Mouse (Mus musculus) left cerebral cortex, adult 11 months (tissue): ENCODE measurements around the gene Mis18a.

ENCODE experiments used
- DNase-seq: peaks from one replicate; pipeline ENCODE4 v3.0.0; 2022; ENCODE audit warnings: low spot score

Gene Mis18a

DNA sequence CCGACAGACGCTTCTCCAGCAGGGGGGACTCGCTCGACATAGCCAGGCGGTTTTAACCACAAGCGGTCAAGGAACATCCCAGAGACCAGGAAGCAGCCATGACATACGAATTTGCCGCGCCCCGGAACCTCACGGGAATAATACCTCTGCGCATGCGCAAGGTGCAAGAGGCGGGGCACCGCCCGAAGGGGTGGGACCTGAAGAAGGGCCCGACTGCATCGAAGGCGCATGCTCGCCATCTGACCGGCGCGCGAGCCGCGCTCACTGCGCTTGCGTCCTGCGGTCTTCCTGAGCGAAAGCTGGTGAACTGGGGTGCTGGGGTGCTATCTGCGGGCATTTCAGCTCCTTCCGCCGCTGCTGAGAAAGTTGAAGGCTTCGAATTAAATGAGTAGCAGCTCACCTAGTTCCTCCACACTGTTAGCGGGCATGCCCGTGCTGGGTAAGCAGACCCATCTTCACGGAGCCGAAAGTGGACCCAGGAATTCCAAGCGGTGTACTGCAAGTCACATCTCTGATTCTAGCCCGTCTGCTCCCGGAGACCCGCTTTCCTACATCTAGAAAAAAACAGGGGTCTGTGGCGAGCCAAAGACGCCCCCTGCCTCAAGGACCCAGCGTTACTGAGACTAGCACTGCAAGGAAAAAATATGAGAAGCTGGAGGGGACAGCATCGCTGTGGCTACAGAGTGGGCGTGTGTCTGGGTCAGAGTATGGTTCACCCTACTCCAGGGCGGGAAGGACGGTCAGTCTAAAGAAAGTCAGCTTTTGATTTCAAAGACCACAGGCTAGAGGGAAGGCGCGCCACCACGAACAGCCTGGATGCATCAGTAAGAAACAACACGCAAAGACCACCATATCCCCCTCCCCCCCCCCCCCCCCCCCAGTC lies at the start of gene Mis18a:
Mis18a (minus strand) TSS at position 172 of the 883 bp plus-strand sequence.
- peak; percentile 92 for DNase-seq

DNA sequence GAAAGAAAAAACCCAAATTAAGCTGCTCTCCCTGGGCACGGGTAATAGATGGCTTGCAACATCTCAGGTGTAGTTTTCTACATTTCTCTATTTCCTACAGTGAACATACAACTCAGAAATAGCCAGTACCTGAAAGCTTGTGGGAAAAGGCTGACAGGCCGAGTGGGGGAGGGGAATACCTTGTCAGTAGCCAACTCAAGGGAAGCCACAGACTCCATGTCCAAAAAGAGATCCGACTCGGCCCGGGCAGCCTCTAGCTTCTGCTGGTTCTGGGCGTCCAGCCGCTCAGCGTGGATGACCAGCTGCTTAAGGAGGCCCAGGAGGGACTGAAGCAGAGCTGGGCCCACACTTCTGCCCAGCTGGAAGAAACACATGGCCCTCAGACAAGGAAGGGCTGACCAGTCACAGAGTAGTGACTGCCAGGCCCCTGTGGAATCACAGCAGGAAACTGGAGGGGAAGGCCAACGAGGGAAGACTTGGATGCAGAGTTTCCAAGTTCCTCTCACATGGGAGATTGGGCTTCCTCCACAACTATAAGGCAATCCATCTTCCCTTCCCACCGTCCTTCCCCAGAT lies 48.8 kb upstream of the Mis18a start:
- DNase-seq = no peak

DNA sequence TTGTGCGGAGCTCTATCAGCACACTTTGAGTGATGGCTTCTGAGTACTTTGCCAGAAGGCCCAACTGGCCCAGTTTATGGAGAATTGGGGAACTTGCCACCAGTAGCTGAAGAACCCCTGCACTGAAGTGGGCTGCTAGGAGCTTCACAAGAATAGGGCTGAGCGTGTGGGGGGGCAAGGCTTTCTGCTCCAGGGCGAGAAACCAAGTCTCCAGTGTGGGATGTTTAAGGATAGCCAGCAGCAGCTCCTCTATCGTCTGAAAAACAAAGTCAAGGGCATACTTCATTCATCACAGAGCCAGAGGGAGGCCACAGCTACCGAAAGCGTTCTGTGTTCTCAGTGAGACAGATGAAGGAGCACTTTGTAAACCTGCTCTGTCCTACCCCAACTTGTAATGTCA lies 47.4 kb upstream of the Mis18a start:
- no peak for DNase-seq

DNA sequence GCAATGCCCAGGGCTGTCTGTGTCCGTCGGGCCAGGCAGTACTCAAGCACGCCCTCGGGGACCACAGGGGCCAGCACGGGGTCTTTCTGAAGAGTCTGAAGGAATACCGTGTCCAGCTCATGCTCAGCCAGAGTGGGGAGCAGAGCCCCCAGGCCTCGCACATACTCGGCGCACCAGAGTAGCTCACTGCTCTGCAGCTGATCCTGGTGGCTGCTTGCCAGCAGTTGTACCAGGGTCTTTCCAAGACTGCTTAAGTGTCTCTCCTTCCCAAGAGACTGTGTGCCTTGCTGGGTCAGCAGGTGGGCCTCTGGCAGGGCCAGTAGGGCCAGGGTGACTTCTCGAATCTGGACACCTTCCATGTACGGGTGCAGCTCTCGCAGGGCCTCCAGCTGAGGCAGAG lies 47.0 kb upstream of the Mis18a start:
- no peak for DNase-seq

DNA sequence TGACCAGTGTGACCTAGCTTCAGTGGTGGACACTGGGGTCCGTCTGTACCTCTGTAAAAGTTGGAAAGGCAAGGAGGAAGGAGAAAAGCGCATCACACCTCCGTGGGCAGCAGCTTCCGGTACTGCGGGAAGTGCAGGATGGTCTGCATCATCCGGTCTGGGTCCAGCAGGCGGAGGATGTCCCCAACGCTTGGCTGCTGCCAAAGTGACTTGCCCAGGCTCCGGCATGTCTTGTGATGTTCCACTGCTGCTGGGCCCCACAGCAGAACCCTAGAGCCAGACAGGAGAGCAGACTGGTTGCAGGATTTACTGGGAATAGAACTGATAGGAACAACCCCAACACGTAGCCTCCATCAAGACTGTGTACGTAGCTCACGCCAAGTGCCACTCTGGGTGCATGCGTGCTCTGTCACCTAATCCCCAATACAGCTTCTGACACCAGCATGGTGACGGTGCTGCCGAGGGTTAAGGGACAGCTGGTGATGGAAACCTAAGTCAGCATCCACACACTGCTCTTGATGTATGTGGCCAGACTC lies 39.8 kb upstream of the Mis18a start:
- DNase-seq = no peak

DNA sequence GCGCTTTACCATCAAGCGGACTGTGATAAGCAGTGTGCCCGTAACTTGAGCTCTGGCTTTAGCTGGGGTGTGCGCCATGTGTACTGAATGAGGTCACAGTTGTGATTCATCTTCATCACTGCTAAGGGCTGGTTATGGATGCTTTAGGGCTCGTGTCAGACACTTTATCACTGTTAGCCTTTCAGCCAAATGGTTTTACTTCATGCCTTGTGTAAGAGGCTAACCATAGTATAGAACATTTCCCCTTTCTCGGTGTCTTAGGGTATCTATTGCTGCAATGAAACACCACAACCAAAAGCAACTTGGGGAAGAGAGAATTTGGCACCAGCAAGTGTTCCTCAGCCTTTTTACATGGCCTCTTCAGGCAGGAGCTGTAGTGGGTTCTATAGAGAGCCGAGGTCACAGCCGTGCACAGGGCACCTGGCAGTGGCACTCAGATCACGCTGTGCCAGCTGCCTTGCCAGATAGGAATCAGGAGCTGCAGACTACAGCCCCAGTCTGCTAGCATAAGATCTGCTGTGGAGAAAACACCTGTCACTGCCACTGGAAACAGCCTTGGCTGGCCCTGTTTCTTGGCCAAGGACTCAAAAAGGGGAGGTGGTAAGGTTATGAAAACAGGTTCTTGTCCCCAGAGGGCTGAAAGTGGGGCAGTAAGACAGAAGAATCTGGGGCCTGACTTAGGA lies 38.1 kb upstream of the Mis18a start:
- DNase-seq = no peak

DNA sequence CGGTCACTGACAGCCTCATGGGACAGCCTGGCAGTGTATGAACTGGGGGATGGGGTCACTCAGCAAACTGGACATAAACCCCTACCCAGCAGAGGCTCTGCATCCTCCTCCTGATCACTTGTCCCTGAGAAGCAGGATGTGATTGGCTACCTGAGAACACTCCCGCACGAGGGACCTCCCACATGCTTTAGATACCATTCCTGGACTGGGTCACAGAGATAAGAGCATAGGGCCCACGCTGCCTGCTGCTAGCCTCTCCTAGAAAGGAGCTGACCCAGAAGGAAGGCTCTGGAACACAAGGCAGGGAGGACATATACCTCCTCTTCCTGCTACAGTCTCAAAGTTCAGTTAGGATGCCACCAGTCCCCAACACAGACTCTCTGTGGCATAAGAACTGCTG lies 33.3 kb upstream of the Mis18a start:
- no peak for DNase-seq

DNA sequence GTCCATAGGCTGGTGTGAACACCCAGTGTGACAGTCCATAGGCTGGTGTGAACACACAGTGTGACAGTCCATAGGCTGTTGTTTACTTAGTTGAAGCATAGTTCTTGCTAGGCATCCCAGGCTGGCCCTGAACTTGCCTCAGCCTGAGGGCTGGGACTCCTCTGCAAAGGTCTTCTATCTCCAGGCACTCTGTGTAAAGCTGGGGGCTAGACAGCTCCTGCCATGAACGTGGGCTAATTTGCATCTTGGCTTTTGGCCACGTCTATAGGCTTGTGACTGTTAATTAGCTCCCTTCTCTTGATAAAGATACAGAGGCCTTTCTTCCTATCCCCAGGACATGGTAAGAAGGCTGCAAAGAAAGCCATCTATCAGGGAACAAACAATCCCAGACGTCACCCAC lies 32.1 kb upstream of the Mis18a start:
- no peak for DNase-seq

DNA sequence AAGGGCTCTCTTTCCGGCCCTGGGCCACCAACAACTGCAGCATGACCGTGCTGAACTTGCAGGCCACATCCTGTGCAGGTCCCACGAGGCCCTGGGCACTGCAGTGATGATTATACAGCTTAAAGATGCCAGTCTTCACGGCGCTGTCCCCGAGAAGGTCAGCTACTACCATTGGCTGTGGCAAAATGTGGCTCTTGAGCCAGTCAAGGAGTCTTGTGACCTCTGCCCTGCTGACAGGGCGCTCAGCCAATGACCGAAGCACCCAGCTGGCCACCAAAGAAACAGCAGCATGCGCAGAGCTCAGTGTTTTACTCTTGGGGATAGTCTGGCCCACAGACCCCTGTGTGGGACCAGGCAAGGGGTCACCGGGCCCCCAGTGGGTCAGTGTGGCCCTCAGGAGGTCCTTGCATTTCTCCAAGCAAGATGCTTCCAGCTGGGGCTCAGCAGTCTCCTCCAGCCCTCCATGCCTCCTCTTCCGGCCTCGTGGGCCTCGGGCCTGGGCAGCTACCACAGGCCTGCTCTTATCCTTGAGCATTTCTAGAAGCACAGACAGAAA lies 26.3 kb upstream of the Mis18a start:
- DNase-seq = no peak

DNA sequence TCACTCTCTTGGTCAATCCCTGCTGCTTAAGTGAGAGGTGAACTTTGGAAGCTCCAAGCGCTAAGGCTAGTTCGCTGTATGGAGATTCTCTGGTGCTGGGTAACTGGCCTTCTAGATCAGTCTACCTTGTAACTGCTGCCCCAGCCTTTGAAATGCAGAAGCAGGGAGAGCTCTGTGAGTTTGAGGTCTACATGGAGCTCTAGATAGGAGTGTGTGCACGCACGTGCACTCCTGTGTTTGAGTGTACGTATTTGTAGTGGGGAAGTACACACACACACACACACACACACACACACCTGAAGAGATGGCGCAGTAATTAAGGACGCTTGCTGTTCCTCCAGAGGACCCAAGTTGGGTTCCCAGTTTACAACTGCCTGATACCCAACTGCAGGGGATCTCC lies 21.0 kb upstream of the Mis18a start:
- DNase-seq = no peak

DNA sequence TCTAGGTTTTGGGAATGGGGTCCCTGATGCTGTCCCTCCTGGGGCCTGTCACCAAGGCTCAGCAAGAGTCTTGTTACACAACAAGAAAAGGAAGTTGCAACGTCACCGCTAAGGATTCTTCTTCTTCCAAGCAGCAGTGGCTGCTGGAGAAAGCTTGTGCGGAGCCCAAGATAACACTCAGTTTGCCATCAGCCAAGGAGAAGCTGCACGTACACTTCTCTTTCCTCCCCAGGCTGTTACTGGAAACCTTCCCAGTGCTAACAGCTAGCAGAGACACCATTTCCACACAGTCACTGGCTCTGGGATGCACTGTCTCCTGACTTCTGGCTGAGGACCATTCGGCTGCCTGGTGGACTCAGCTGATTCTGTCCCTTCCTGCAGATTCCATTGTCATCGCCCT lies 19.9 kb upstream of the Mis18a start:
- no peak for DNase-seq

DNA sequence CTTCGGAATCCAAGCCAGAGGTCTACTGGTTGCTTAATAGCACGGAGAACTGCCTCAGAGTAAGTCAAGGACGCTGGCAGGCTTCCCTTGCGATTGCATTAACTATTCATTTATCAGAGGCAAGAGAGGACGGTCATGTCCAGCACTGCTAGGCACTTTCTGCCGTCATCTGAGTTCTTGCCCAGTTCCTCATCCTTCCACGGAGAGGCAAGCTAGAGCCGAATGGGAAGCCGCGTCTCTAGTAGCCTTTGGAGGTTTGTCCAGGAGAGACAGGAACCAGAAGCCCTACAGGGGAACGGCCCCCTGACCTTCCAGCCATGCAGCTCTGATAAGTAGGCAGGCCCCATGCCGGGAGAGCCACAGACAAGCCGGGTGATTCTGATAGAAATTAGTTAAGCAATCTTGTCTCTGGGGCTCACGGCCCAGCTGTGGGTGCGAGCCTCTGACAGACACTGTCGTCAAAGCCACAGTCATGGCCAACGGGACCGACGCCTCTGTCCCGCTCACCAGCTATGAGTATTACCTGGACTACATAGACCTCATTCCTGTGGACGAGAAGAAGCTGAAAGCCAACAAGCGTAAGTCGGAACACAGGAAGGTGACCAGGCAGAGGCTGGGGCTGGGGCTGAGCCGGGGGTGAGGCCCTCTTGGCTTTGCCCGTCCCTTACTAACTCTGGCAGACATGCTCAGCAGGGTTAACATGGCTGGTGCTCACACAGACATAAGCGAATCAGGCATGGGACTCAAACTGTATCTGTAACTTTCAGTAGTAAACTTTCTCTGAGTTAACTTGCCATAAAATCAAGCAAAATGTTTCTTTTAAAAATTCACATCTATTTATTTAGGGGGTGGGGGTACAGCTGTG lies 11.1 kb upstream of the Mis18a start, which contains the start of gene Mrap:
Mrap (plus strand) TSS at position 116 of the 865 bp plus-strand sequence.
- DNase-seq = no peak

DNA sequence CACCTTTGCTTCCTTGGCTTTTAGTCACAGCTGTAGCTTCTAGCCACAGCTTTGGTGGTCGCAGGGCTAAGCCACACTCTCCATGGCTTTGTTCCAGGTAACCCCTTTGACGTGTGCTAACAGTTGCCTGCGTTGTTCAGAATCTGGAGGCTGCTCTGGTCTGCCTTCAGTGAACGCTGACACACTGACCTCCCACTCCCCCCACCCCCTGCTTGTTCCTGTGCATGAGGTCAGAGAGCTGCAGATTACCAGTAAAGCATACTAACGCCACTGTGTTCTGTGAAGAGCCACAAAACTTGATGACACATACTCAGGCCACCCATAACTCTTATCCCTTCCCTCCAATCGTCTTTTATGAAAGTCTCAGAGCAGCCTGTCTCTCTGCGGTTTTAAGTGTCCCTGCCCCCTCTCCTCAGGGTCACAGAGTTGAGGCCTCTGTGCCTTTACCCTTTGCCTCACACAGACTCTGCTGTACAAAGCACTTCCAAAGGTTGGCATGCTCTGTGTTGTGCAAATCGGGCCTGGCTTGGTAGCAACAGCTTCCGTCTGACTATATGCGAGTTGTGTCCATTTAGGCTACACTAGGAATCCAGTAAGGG lies 9.6 kb upstream of the Mis18a start:
- DNase-seq = no peak

DNA sequence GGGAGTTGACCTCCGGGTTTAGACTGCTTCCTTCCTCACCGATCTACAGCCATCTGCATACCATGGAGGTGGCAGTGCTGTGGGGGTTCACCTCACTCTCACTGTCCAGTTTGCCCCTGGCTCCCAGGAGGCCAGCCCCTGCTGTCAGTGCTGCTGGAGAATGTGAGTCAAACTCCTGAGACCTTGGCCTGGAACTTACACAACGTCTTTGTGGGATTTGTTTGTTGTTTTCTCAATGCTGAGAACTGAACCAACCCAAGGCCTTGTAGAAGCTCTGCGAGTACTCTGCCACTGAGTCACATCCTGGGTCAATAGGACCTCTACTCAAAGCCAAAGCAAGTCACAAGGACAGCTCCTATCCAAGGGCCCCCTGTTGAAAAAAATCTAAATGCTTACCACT lies 8.4 kb upstream of the Mis18a start:
- no peak for DNase-seq

DNA sequence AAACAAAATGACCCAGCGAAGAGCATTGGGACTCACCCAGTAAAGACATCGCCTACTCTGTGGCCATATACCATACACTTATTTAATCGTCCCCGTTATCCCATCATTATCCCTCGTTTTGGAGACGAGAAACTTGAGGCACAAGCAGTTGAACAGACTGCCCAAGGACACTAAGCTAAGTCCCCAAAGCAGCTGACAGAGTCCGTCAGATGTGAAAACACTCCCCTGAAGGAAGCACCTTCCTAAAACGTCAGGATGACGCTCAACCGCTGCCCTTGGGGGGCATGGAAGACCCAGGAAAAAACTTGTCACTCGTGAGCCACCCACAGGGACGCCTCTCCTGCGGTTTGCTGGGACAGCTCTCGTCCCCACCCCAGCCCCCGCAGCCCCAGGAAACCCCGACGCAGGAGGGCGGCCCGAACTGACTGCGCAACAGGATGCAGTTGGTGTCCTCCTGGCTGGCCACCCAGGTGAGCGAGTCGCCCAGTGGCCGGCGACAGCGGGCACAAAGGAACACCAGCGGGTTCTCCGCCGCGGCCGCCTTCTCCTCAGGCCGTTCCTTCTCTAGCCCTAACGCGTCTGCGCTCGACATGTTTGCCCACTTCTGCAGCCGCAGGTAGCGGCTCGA lies 490 bp downstream of the Mis18a start:
- DNase-seq = no peak

DNA sequence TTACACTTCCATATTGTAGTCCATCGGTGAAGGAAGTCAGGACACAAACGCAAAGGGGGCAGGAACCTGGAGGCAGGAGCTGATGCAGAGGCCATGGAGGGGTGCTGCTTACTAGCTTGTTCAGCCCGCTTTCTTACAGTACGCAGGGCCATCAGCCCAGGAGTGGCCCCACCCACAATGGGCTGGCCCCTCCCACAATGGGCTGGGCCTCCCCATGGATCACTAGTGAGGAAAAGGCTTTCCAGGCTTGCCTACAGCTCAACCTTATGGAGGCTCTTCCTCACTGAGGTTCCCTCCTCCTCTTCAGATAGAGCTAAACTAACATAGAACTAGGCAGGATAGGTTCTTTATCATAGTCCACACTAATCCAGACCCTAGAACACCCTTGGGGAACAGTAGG lies 3.2 kb downstream of the Mis18a start:
- no peak for DNase-seq

DNA sequence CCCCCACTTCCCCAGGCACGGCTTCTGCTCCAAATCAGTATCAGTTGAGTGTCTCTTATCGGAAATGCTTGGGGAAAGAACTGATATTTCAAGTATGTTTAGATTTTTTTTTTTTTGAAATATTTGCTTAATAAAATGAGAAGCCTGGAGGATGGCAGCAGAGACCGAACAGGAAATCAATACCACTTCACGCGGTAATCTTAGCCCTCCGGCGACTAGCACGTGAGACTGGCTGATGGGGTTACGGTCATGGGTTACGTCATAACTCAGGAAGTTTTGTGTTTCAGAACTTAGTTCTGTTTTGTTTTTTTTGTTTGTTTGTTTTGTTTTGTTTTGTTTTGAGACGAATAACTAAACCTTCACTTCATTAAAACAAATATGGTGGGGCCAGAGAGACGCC lies 16.9 kb downstream of the Mis18a start:
- DNase-seq = no peak

DNA sequence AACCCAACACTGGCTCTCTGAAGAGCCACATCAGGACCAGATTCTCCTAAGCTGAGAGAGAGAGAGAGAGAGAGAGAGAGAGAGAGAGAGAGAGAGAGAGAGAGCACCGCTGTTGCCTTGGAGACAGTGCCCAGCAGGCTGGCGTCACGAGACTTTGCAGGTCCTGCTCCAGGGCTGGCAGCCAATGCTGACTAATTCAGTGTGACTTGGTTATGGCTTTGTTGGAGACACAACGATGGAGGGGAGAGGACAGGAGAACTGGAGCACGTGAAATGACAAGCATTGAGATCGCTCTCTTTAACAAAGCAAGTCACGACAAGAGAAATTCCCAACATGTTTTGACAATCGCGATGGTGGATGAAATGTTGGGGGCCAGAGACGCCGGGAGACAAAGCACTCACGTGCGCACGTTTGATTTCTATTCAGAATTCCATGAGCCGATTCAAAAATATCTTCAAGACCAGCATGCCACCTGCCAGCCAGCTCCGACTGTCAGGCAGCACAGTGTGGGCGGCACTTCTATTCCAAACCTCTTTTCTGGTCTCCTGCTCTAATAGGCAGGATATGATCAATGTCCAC lies 17.4 kb downstream of the Mis18a start:
- peak; percentile 70 for DNase-seq

DNA sequence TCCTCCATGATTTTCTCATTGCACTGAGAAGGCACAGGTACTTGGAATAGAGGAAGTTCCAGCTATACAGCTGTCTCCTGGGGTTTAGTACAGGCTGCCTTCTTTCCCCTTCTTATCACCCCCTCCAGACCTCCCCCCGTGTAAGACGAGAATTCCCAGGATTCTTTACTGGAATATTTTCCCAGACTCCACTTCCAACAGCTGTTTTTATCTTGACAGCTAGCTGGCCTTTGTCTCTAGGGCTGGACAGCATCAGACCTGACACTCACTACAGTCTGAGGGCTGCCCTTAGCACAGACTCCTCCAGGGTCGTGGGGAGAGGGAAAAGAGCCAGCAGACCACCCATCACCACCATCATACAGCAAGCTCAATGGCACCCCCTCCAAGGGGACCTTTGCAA lies 20.9 kb downstream of the Mis18a start:
- no peak for DNase-seq

DNA sequence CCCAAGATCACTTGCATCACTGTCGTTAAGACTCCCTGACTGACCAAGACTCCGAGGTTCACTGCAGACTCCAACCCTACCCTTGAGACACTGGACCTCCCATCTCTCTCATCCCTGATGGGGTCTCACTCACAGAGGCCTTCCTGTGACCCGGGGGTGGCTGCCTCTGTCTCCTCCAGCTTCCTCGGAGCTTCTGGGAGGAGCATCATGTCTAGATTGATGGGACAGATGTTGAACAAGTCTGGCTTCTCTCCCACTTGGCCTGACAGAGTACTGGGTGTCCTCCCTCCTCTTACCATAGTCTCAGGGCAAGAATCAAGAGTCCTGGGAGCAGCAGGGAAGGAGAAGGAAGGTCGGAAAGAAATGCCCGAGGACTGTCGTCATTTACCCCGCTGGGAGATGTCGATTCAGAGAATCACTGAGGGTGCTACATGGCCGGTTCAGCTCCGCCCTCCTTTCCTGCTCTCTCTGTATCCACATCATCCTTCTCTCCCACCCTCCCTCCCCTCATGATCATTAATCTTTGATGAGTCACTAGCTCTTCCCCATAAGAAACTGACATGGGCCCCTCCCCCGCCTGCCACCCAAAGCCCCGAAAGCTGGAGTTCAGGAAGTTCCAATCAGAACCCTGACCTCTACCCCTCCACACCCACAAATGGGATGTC lies 22.9 kb downstream of the Mis18a start:
- no peak for DNase-seq
